Mouse (Mus musculus) urinary bladder, postnatal 0 days (tissue): ENCODE results near the gene Fdx1. TPM values are rescaled to one million over a fixed set of nuclear protein-coding genes. Genes with fewer than 3 reads are reported as not detected.

Source experiments
- polyA plus RNA-seq: library from polyadenylated mRNA; unstranded; fragments of >200 nt; fragmentation: Nextera tagmentation; extraction: Ambion mirVana; gene quantifications from 2 replicates; pipeline ENCODE4 v1.2.1, GENCODE M21; 2015

Fdx1 gene
- polyA plus RNA-seq: 106 and 119 TPM in 2 replicates

GRCm38 (mm10) chr9:51962975-51963701 lies at the start of gene Fdx1:
TSS of gene Fdx1 (minus strand) at chr9:51963556.

Other genes starting within 250 kb of the Fdx1 start
- 6.2 and 7.2 TPM in 2 replicates for gene Arhgap20, start 198.2 kb downstream of the Fdx1 start, polyA plus RNA-seq
- gene Rdx, start 83.6 kb upstream of the Fdx1 start, polyA plus RNA-seq: 51.0 and 66.7 TPM in 2 replicates
- gene Zc3h12c, start 205.0 kb upstream of the Fdx1 start, polyA plus RNA-seq: 1.2 and 1.4 TPM in 2 replicates